Mouse (Mus musculus): ENCODE data around the gene Il2rb.

DNA sequence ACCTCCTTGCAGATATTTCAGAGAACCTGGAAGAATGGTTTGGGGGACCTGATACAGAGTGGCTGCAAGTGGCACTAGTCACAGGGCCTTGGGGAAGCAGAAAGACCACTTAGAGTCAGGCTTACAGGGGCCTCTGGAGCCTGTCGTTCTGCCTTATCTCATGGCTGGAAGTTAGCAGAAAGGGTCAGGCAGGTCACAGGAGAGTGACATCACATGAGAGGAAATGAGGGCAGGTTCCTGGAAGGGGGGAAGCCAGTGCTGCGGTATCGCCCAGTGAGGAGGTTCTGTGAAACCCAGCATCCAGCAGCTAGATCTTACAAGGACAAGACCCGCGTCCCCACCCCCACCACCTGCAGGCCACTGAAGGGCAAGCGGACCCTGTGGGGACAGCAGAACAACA lies 45.9 kb downstream of the Il2rb start:
- no peak for TF ChIP-seq CTCF (IDR thresholded peaks at IDR 0.05; ENCODE audit: low read depth)
- no peak for TF ChIP-seq EP300 (IDR thresholded peaks at IDR 0.05; ENCODE audit: low read depth)

Data from liver, embryonic 14.5 days (tissue).